Mouse (Mus musculus) lung, adult 18-20 months (tissue): ENCODE measurements around the gene Mgmt.

Source experiments
- DNase-seq, 2 experiments: peaks; one replicate each; pipeline ENCODE4 v3.0.0; 2022; ENCODE audit warnings: mixed read lengths in 2 of 2

The Mgmt gene

GRCm38 (mm10) chr7:136916021-136916420 is 21.6 kb downstream of the Mgmt start:
- no peak for DNase-seq

- DNase-seq: no peak
Observed at GRCm38 (mm10) chr7:136920976-136921755, 26.8 kb downstream of the Mgmt start.

GRCm38 (mm10) chr7:136922230-136922629 is 27.8 kb downstream of the Mgmt start:
- DNase-seq: no peak

DNA sequence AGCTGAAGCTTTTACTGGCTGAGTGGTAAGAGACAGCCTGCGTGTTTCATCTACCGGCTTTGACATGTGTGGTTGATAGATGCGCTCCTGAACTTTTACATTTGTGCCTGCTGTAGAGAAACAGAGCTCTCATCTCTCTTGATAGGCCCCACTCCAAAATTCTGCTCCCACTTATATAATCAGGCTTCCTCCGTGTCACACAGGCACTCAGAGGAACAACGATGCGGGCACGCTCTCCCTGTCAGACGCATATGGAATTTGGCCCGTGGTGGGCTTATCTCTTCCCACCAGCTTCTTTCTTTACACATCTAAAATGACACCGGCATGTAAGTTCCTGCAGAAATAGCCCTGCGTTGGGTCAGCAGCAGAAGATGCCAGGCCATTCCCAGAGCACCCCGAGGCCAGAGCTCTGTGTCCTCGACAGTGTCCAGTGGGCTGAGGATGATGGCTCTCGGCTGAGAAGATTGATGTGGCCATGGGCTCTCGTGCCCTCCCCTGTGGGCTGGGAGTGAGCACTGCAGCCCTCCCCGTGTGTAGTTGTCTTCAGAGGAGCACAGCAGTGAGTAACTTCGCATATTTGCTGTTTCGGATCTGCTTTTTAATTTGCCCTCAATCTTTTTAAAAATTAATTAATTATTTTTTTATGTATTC is 30.3 kb downstream of the Mgmt start:
- DNase-seq: no peak

DNA sequence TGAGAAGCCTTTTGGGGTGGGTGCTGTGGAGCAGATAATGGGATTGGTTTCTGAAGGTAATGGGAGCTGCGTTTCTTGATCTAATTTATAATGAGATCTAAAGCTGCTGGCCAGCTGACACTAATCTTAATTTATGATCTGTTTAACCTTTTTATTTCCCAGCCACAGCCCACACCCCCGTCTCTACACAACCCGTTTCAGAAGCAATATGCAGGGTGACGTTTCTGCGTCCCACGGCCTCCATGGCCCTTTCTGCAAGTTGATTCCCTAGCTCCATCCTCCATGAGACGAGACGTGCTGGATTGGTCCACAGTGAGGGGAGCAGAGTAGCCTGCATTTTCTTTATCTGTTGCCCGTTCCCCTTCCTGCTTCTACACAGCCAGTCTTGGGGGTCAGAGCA is 31.8 kb downstream of the Mgmt start:
- no peak for DNase-seq

DNA sequence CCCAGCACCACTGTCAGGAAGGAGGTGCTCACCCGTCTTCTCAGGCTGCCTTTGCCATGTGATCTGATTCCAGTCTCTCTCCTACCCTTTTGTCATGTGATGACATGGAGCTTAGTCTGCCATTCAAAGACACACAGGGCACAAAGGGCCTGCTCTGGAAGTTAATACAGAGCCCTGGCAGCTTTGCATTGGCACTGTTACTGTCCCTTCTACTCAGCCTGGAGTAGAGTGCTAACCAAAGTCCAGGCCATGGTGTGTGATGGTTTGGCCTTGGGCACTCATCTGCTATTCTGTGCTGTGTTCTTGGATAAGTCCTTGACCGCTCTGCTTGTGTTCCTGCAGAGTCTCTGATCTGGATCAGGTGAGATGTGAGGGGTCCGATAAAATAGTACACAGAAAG is 36.0 kb downstream of the Mgmt start:
- no peak for DNase-seq

- DNase-seq: no peak
Observed at GRCm38 (mm10) chr7:136933367-136933766, 39.0 kb downstream of the Mgmt start.

DNA sequence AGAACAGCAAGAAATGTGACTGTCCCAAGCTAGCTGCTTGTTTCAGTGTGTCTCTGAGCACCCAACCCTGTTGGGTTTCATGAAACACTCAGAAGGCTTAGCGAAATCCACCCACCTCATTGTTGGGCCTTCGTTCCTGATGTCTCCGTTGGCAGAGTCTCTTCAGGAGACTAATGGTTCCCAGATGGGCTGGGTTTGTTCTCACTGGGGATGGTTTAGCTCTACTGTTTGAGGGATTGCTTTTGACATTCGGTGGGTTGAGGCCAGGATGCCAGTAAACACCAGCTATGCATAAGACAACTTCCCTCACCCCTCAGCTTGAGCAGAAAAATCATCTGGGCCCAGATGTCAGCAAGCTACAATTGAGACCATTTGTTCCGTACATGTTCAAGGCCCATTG is 39.9 kb downstream of the Mgmt start:
- no peak for DNase-seq

DNA sequence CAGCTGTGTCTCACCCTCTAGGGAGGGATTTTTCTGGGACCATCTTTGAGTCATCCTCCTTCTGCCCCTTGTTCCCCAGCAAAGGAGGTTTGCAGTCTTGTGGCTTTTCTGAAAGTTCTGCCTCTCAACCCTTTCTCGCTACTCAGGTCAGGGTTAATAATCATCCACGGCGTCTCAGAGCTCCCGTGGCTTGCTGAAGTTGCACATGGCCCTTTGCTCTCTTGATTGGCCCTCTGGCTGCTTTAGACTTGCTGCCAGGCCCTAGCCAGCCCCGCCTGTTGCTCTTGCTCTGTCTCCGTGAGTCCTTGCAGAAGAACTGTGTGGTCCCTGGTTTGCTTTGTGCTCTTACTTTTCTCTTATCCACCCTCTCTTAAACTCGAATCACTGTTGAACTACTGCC is 40.4 kb downstream of the Mgmt start:
- DNase-seq: no peak

GRCm38 (mm10) chr7:136938371-136938770 is 44.0 kb downstream of the Mgmt start:
- DNase-seq: no peak

GRCm38 (mm10) chr7:136942414-136942813 is 48.0 kb downstream of the Mgmt start:
- no peak for DNase-seq

- DNase-seq: no peak
Observed at GRCm38 (mm10) chr7:136943886-136944285, 49.5 kb downstream of the Mgmt start.

GRCm38 (mm10) chr7:136945697-136946096 is 51.3 kb downstream of the Mgmt start:
- DNase-seq: no peak

- no peak for DNase-seq
Observed at GRCm38 (mm10) chr7:136946131-136946530, 51.7 kb downstream of the Mgmt start.

GRCm38 (mm10) chr7:136948275-136948810 is 53.9 kb downstream of the Mgmt start:
- DNase-seq: no peak

GRCm38 (mm10) chr7:136952608-136953007 is 58.2 kb downstream of the Mgmt start:
- no peak for DNase-seq

GRCm38 (mm10) chr7:136953251-136953650 is 58.8 kb downstream of the Mgmt start:
- DNase-seq: no peak

- DNase-seq: no peak
Observed at GRCm38 (mm10) chr7:136972361-136972760, 77.9 kb downstream of the Mgmt start.

DNA sequence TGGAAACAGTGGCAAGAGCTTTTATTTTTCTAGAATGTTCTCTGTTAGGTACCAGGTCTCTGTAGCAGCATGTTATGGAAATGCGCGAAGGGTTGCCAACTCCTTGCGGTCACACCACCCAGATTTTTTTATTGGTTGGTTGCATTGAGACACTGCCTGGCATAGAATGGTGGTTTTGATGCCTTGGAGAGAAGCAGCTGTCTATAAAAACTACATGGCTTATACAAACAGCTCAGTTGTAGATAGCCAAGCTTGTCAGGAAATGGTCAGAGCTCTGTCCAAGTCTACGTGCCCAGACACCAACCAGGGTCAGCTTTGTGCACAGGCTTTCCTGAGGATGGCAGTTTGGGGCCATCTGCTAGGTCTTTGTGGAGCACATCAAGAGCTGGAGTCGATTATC is 80.6 kb downstream of the Mgmt start:
- no peak for DNase-seq

DNA sequence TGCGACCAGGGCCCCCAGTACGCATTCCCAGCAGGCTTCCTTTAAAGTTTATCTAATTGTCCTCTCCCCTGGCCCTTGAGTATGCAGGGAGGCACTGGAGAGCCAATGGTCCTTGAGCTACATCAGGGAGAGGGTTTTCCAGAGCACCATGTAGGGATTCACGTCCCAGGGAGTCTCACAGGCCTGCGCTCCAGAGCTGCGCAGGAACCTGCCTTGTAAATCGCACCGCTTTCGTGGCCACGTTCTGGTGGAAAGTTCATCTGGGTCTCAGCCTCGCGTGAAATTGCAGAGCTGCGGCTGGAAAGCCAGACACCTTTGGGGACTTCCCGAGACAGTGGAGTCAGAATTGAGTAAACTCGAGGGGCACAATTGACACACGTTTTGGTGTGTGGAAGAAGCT is 103.0 kb downstream of the Mgmt start:
- DNase-seq: no peak

GRCm38 (mm10) chr7:137000703-137001102 is 106.3 kb downstream of the Mgmt start:
- no peak for DNase-seq

GRCm38 (mm10) chr7:137001215-137001614 is 106.8 kb downstream of the Mgmt start:
- no peak for DNase-seq

- peak in 1 of 2 experiments; percentile 4 for DNase-seq
Observed at GRCm38 (mm10) chr7:137001783-137002182, 107.4 kb downstream of the Mgmt start.

DNA sequence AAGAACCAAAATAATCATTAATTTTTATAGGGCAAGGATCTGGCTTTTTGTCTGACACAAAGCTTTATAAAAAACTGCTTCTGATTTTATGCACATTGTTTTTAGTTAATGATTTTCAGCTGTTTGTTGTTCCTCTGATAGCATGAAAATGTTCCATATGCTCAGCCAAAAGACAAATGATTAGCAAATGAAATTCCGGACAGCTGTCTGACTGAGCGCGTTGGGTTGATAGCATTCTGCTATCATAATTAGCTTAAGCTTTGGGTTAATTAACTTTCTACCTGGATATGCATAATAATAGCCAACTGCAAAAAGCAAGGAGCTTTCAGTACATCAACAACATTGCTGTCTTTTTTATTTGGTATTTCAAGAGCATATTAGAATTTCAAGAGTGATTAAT is 108.0 kb downstream of the Mgmt start:
- no peak for DNase-seq
